Comparison of ENCODE assay signal across 17 mouse cellular contexts in genomic region chr1:64055210-64055609, GRCm38 (mm10).
"Had no signal": no experiment of that assay in that cellular context is flagged by ENCODE, and none has a peak within 500 bp of the region (broad histone marks: within the 10 kb centered on the region; RNA-seq: fewer than 3 reads in every experiment).

No protein-coding gene starts in this region.

- H3K4me2 ChIP-seq: limb, embryonic 12.5 days; liver, embryonic 13.5 days; lung, embryonic 15.5 days; neural tube, embryonic 12.5 days; stomach, embryonic 15.5 days had no signal

- H3K9me3 ChIP-seq: liver, embryonic 13.5 days; lung, embryonic 15.5 days; neural tube, embryonic 12.5 days; stomach, embryonic 15.5 days had no signal

- H3K4me3 ChIP-seq: limb, embryonic 12.5 days; liver, embryonic 13.5 days; lung, embryonic 15.5 days; megakaryocyte, embryonic 14.5 days; neural tube, embryonic 12.5 days; stomach, embryonic 15.5 days had no signal

- H3K27ac ChIP-seq: kidney, postnatal 0 days; limb, embryonic 12.5 days; liver, embryonic 13.5 days; lung, embryonic 15.5 days; macrophage; neural tube, embryonic 12.5 days; stomach, embryonic 15.5 days had no signal

- H3K4me1 ChIP-seq: stomach, embryonic 15.5 days had no signal

- H3K27me3 ChIP-seq: limb, embryonic 12.5 days; liver, embryonic 13.5 days; lung, embryonic 15.5 days; megakaryocyte, embryonic 14.5 days; neural tube, embryonic 12.5 days; stomach, embryonic 15.5 days had no signal

- H3K36me3 ChIP-seq: limb, embryonic 12.5 days; lung, embryonic 15.5 days; neural tube, embryonic 12.5 days; stomach, embryonic 15.5 days had no signal

- ATAC-seq: liver, postnatal 0 days had no signal

- DNase-seq: kidney, adult 11 months; kidney, adult 9 months; kidney, postnatal 4 days; liver; liver, embryonic 13.5 days; liver, postnatal 0 days; lung, postnatal 14 days; right cerebral cortex, postnatal 14 days; thymus, adult 2 months; thymus, postnatal 25 days had no signal

- H3K9ac ChIP-seq: limb, embryonic 12.5 days; liver, embryonic 13.5 days; liver, postnatal 0 days; lung, embryonic 15.5 days; neural tube, embryonic 12.5 days; stomach, embryonic 15.5 days had no signal
